Mouse (Mus musculus) cerebellum, adult (tissue): ENCODE data around the gene Atxn1.
A peak's percentile ranks its signal among the peaks of the same experiment; 100 is the strongest.

Source experiments
- ATAC-seq: cut with Nextera tagmentation; 2 replicates; pipeline ENCODE4 v1.9.2; 2017; ENCODE audit warnings: mild to moderate bottlenecking, moderate library complexity, mixed read lengths; ENCODE audit not compliant: insufficient number of reproducible peaks, low FRiP score, low TSS enrichment

Atxn1 gene

DNA sequence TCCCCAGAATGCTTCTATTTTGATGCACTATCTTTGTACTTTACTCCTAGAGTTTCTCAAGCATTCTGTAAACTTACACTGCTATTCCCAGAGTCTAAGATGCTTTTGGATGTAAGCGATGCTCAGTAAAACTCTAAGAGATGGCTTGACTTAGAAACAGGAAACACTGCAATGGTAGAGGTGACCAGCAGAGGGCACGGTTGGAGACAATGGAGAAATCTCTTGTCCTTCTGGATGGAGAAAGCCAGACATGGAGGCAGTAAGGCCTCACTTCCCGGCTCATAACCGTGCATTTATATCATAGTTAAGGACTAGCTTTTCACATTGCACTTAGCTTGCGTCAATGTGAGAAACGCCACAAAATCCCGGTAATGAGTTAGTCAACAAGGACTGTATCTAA, 404.3 kb downstream of the Atxn1 start:
- no peak for ATAC-seq

DNA sequence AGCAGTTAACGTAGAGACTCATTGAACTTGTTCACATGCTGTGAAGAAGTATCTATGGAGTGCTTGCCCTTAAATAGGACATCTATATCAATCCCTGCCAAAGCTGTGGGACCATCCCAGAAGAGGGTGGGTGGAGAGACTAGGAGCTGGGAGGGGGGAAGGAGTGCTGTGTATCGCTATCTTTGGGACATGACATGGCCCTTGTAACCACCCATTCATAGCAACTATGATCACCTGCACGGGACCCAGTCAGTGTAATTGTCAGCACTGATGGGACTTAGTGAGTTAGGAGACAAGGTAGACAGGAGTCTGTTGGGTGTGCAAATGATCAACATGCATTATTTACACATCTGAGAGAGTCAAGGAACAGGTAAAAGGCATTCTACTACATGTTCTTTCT, 405.6 kb downstream of the Atxn1 start:
- ATAC-seq = no peak

DNA sequence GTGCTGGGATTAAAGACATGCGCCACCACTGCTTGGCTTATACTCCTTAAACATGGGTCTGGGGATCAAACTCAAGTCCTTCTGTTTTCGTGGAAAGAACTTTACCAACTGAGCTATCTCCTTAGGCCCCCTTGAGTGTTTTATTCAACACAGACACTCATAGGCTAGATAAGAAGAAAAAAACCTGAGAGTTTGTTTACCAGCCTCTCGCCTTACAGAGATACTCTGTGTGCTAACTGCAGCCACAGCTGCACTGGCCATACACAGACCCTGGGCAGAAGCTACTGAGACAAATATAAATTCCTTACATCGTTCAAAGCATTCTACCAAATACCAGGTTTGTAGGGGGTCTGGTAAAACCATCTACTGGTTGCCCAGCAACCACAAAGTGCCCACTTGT, 406.4 kb downstream of the Atxn1 start:
- ATAC-seq = no peak

DNA sequence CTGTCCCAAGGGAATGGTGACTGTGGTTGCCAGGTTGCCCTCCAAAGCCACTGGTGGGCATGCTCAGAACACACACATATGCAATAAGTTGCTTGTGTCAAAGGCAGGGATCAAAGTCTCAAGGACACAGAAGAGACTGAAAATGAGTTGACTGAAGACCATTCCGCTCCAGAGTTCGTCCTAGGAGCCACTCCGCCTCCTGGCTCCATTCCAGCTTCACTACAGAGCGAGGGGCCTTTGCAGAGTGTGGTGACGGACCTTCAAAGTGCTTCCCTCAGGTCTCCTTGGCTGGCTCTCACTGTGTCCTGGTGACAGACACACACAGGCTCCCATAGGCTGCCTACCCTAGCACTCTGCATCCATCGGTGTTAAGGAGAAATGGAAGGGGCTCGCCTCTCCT, 411.1 kb downstream of the Atxn1 start:
- no peak for ATAC-seq

DNA sequence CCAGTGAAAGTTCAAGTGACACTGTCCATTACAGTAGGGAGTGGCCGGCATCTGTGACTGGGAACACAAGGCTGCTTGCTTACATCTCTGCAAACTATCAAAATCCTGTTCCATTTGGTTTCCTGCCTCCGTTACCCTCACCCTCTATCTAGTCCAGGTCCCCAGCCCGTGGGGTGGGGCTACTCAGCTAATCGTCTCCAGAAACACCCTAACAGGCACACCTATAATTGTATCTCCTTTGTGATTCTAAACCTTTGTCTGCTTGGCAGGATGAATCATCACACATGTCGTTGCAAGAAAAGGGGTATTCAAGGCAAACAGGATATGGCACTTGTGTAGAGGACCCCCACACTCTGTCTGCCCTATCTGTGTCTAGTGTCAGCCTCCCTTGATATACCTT, 417.3 kb downstream of the Atxn1 start:
- no peak for ATAC-seq

DNA sequence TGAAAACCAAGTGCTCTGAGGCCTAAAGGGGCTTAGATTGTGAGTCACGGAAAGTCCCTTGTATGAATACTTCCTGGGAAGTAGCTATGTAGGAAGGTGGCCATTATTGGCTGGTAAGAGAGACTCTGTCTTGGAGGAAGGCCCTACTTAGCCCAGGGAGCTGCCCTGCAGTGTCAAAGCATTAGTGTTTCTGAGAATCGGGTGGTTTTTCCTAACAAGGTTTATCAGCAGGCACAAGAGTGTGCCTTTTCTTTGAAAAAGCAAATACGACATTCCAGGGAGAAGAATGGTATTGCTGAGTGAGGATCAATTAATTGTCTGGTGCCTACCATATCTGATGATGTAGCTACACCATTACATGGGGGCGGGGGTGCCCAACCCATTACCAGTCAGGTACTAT, 417.9 kb downstream of the Atxn1 start:
- no peak for ATAC-seq

DNA sequence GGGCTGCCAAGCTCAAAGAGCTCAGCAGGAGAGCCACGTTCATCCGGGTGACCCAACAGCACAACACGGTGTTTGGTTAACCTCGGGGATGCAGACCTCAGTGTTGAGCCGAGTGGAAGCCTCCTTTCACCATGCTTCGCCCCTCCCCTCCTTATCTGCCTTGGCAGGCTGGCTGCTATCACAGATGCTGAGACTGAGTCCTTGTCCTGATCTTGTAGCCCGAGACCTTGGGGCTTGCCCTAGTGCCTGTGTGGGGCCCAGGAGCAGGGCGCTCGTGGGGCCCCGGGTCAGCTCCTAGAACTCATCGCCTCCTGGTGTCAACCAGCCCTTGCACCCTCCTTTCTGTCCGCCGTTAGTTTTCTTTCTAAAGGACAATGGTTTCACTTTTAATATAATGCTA, 418.8 kb downstream of the Atxn1 start:
- ATAC-seq = no peak

DNA sequence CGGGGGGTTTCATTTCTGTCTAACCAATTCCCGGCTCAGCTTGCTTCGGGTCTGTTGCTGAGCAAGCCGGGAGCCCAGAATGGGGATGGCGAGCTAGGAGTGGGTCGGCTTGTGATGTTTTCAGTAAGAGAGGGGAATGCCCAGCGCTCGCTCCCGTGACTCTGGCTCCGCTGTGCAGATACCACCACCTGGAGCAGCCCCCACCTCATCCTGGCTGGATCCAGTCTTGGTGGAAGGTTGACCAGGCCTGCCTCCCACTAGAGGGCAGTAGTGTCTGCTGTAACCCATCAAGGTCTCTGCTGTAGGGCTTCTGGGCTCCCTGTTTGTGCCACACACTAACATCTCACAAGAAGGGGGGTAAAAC, 425.6 kb downstream of the Atxn1 start:
- peak; percentile 70 for ATAC-seq

DNA sequence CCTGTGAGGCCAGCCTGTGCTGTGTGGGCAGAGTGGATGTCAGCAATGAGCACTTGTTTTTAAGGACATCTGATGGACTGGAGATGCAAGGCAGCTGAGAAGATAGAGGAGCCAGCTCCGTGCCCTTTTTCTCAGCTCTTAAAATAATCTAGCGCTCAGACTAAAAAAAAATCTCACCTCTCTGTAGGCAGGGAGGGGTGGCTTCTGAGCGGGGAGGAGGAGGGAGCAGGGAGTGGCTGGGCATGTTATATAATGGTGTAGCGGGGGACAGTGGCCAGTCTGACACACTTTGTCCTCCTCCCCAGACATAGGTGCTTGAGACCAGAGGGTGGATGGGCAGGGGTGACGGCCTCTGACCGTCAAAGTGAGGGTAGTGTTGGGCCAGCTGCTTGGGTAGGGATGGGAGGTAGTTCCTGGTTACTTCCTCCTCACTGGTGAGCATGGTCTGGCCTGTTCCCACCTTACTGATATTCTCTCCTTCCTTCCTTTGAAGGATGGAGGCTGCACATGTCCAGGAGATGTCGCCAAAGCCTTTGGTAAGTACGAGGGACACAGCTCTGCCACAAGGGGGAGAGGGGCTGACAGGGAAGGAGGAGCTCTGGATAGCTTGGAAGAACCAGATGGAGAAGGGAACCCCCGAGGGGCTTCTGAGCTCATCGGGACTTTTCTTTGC, 426.1 kb downstream of the Atxn1 start:
- ATAC-seq = peak; percentile 88

DNA sequence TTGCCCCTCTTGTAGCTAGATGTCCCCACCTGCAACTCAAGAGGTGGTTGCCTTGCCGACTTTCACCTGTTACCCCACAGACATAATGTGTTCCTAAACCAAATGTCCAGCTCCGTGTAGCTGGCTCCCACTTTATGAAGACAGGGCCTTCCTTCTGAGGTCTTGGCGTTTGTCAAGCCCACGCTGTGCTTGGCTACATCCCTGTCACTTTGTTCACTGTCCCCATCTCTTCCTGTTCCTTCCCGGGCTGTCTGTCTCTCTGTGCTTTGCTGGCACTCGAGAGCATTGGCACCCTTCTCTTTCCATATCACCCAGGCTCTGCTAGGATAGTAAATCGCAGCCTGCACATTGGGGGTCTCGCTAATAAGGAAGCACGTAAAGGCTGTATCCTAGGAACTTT, 426.7 kb downstream of the Atxn1 start:
- ATAC-seq = peak; percentile 0; the same call in 1 of the 2 replicates

DNA sequence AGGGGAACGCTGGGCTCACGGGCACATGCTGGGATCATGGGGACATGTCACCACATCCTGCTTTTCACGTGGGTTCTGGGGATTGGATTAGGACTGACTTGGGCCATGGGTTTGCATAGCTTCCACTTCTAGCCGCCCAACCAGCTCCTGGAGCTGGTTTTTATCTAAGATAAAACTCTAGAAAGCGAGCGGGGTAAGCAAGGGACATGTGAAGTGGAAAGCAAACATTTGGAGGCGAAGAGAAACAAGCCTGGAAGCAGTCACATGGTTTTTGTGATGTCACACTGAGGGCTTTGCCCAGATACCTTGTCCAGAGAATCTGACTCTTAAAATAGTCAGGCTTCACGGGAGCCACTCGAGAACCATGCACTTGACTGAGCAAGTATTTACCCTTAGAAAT, 427.7 kb downstream of the Atxn1 start:
- no peak for ATAC-seq

DNA sequence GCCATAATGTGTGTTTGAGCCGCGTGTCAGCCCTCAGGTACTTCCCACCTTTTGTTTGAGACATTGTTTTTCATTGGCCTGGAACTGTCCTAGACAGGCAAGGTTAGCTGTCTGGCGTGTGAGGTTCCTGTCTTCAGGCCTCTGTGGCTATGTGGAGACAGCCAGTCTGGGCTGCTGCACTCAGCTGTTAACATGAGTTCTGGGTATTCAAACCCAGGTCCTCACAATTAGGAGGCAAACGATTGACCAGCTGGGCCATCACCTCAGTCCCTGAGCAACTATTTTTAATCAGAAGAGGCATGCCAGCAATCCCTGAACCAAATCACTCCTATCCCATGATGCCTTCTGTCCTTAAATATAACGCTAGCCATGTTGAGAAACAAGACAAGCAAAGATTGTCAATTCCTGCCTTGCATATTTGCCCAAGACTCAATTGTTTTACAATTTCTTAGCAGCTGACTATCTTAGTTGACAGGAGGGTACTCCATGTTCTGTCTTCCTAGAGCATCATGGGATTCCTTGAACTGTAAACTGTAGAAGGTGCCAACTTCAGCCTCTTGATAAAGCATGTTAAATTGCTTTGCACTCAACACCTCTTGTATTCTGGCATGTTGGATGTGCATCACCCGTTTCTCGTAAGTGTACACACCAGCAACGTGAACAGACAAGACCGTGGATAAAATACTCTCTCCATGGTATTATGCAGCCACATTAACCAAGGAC, 428.9 kb downstream of the Atxn1 start:
- no peak for ATAC-seq

DNA sequence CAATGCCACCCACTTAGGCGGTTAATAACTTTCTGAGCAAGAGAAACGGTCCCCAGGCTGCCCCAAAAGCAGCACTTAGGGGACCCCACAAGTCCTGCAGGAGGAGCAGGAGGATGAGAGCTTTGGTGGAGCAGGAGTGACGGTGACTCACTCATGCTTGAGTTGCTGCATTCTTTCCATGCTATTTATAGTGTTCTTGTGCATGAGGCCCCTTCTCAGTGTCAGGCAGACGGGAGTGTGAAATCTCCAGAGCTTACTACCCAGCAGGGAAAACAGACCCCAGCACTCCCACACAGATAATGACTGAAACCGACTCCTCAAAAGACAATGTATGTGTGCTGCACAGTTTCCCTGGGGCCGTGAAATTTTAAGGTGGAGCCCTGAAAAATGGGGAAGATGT, 434.1 kb downstream of the Atxn1 start:
- ATAC-seq = no peak

DNA sequence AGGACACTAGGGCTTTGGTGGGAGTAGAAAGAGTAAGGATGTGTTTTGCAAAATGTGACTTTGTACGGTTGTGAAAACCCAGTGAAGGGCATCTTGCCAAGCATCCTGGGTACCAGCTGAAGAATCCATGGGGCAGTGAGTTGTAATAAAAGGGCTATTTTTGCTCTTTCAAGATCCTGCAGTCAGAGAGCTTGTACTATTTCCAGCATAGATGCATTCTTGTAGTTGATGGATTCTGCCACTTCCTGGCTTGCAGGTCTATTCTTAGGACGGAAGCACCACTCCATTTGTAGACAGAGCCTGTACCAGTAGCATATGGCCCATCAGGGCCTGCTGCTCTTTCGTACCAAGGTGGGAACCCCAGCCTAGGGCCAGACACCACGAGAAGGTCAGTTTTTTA, 436.0 kb downstream of the Atxn1 start:
- ATAC-seq = peak; percentile 54; the same call in 1 of the 2 replicates

DNA sequence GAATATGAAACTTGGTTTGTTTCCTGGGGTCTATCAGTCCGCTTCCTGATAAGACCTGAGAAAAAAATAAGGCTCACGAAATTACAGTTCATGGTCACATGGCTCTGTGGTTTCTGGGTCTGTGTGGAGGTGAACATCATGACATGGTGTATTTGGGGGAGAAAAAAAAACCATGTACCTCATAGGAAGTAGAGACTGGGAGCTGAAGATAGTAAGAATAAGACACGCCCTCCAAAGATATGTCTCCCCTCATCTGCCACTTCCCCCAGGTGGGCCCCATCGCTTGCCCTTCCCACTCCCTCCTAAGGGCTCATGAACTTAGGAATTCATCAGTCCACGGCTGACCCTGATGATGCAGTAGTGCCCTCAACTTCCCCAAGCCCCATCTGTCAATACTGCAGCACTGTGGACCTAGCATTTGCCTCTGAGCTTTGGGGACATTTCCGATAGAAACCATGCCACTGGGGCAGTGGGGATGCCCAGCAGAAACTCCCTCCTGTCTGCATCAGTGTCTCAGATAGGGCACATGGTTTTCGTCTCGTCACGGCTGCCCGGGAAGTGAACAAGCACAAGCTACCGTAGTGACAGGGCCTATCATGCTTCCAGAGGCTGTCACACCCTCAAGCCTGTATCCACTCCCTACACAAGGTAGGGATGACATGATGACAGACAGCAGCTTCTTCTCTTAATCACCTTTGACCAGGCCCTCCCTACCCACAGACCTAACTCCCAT, 437.4 kb downstream of the Atxn1 start:
- ATAC-seq = no peak

DNA sequence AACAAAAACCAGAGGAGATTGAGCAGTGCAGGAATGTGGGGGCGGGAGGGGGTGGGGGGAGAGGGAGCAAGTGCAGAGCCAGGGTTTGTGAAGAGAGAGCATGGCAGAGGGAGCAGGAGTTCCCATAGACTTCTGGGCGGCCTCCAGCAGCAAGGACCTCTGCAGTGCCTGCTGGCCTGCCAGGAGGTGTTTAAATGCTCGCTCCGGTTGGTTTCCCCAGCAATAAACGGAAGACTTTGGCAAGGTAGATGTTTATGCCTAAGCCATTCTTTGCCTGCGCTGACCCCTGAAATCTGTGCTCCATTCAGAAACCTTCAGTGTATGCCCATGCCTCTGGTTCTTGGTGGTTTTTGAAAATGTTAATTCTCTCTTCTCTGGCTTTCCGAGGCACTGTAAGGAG, 438.6 kb downstream of the Atxn1 start:
- ATAC-seq = no peak

DNA sequence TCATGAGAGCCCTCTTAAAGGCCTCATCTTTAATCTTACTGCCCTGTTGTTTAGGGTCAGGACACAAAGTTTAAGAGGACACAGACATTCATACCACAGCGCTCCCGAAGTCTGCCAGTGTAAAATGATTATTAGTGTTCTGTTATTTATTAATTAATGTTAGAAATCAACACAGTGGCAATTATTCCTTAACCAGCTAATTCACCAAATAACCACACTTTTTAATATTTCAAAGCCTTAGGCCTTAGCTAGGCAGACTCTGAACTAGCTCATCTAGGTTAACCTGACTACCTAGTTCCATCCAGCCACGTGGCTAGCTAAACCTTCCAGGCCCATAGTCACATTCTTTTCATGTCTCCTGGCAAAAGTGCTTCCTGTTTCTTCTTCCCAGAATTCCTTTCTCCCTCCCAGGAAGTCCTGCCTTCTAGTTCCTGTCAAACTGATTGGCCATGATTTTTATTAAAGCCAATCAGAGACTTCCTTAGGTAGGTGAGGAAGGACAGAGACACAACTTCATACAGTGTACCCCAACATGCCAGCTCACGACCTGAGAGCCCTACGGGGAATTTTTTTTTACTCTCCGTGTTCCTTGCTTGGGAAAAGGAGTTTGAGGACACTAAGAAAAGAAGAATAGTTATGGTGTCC, 439.9 kb downstream of the Atxn1 start:
- ATAC-seq = no peak

DNA sequence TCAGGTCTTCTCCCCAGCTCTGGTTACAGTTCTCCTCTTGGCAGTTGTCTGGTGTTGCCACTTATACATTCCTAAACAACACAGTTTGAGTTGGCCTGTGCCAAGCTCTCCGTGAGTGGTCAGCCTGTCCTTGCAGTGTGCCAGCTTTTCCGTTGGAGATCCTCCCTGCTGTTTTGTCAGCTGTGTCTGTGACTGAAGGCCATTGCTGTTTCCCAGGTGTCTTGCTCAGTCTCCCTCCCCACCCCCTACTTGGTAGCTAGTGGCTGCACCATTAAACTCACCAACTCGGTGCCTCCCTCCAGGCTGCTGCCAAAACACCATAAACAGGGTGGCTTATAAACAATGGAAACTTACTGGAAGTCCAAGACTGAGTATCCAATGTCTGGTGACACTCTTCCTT, 440.5 kb downstream of the Atxn1 start:
- peak; percentile 54 for ATAC-seq

DNA sequence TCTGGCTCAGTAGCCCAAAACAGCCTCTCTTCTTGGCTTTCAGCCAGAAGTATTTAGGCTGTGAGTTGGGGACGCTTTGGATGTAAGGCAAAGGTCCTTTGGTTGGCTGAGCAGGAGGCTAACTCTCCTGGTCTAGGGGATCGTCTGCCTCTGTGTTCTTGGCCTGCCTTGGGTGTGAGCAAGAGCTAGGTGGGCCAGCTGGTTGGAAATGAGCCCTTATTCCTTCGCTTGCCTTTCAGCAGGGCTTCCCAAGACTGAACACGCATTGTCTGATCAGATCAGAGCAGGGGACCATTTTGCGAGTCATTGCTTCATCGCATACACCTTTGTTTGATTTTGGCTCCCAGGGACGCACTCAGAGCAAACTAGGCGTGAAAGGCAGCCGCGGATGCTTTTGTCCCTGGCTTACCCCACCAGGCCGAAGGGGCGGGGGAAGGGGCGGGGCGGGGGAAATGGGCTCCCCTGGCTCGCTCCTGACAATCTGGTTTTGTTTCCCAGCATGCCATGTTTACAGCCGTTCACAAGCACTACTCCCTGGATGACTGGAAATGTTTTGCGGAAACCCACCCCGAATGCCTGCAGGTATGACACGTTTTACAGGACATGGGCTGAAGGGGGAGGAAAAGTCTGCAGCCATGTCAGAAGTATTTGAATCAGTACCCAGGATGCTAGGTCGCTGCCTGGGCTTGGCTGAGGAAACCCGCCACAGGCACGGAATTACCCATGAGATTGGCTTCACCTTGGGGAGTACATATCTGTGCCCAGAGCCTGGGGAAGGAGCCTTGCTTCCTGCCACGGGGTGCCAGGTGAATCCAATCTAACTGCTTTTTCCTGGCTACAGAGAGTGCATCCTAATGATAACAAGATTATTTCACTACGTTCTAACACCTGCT, 448.1 kb downstream of the Atxn1 start:
- ATAC-seq = no peak; the same call in 1 of the 2 replicates

DNA sequence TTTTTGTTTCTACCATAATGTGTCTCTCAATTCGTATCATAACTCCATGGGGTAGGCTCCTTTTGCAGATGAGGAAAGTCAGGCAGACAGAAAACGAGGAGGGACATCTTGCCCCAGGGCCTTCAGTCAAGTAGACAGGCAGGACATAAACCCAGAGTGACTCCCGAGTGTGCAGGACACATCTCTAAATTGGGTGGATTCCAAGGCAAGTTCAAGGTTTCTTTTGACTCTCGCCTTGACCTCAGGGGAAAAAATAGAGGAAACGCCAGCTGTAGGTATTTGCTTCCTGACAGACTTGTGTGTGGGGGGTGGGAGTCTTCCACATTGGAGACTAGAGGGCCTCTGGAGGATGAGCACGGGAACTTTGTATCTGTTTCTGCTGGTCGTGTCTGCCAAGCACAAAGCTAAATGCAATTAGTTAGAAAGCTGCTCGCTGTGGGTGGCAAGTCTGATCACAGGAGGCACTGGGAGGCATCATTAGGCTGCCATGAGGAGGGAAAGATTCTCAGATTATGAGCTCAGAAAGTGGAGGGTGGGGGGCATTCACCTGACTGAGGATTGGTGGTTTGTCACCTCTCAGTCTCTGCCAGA, 449.9 kb downstream of the Atxn1 start:
- ATAC-seq = no peak
